Mouse (Mus musculus) heart, embryonic 13.5 days (tissue): ENCODE measurements around the gene Atg7. TPM values are rescaled to one million over a fixed set of nuclear protein-coding genes. Genes with fewer than 3 reads are reported as not detected.

Experiments
- ATAC-seq: fragments of 200-750 bp; cut with Nextera tagmentation; 2 replicates; pipeline ENCODE4 v1.8.0; 2017; ENCODE audit warnings: moderate TSS enrichment; ENCODE audit not compliant: insufficient number of reproducible peaks, low FRiP score, low TSS enrichment; ENCODE audit errors: extremely low read depth
- H3K27ac ChIP-seq: fragments of 300-500 bp; sonication (generic); replicated peaks from 2 replicates; pipeline ENCODE4 v1.5.1; 2015; ENCODE audit warnings: moderate library complexity, mild to moderate bottlenecking, inconsistent platforms
- H3K27me3 ChIP-seq: fragments of 300-500 bp; sonication (generic); replicated peaks from 2 replicates; pipeline ENCODE4 v1.6.1; 2015; ENCODE audit warnings: mild to moderate bottlenecking, inconsistent platforms
- H3K36me3 ChIP-seq: fragments of 300-500 bp; sonication (generic); 2 replicates; pipeline ENCODE4 v1.6.1; 2015; ENCODE audit warnings: mild to moderate bottlenecking, inconsistent platforms
- H3K4me1 ChIP-seq: fragments of 300-500 bp; sonication (generic); 2 replicates; pipeline ENCODE4 v1.6.1; 2015; ENCODE audit warnings: inconsistent platforms
- H3K4me2 ChIP-seq: fragments of 300-500 bp; sonication (generic); 2 replicates; pipeline ENCODE4 v1.6.1; 2015; ENCODE audit warnings: inconsistent platforms, mild to moderate bottlenecking, moderate library complexity
- H3K4me3 ChIP-seq: fragments of 300-500 bp; sonication (generic); 2 replicates; pipeline ENCODE4 v1.5.1; 2015; ENCODE audit warnings: moderate library complexity, mild to moderate bottlenecking, inconsistent platforms
- H3K9ac ChIP-seq: fragments of 300-500 bp; sonication (generic); 2 replicates; pipeline ENCODE4 v1.6.1; 2015; ENCODE audit warnings: inconsistent platforms, mild to moderate bottlenecking, moderate library complexity
- H3K9me3 ChIP-seq: fragments of 300-500 bp; sonication (generic); 2 replicates; pipeline ENCODE4 v1.6.1; 2016; ENCODE audit warnings: inconsistent platforms
- WGBS: fragments of 180-500 bp; shearing (Covaris S2); methylation state at CpG from one replicate; pipeline ENCODE4 v1.1.7; 2015; ENCODE audit warnings: mixed read lengths; 5-methylcytosine and 5-hydroxymethylcytosine counted together
- polyA plus RNA-seq: library from polyadenylated mRNA; unstranded; fragments of >200 nt; fragmentation: Nextera tagmentation; extraction: Ambion mirVana; gene quantifications from 2 replicates; pipeline ENCODE4 v1.2.1, GENCODE M21; 2015

Gene Atg7
- polyA plus RNA-seq, 1 experiment from 2014 or later = 17.5 TPM

GRCm38 (mm10) chr6:114687035-114687434, 44.1 kb downstream of the Atg7 start:
- no peaks in the 10 kb centered on the region for H3K9me3 ChIP-seq
- no peak overlapping the region for H3K27ac ChIP-seq
- H3K36me3 ChIP-seq = peaks cover 18% of the 10 kb centered on the region
- no peaks in the 10 kb centered on the region for H3K27me3 ChIP-seq
- H3K4me3 ChIP-seq = no peak overlapping the region
- 85% methylated on average over 1 of the region's 1 CpGs for WGBS
- no peak overlapping the region for H3K4me2 ChIP-seq
- H3K9ac ChIP-seq = no peak overlapping the region
- peaks cover 42% of the 10 kb centered on the region for H3K4me1 ChIP-seq
- ATAC-seq = no peak

GRCm38 (mm10) chr6:114690661-114691060, 47.8 kb downstream of the Atg7 start:
- no peak overlapping the region for H3K4me2 ChIP-seq
- H3K27me3 ChIP-seq = no peaks in the 10 kb centered on the region
- WGBS = 8% methylated on average over 2 of the region's 2 CpGs
- H3K36me3 ChIP-seq = peaks cover 13% of the 10 kb centered on the region
- no peak overlapping the region for H3K4me3 ChIP-seq
- peak overlapping the region; percentile 53 for H3K27ac ChIP-seq
- no peaks in the 10 kb centered on the region for H3K9me3 ChIP-seq
- no peak for ATAC-seq
- H3K9ac ChIP-seq = no peak overlapping the region
- H3K4me1 ChIP-seq = peaks cover 62% of the 10 kb centered on the region

- Histone ChIP-seq H3K36me3 (peaks cover 8% of the 10 kb centered on the region; the same call in 1 of the 2 replicates), H3K9me3 (no peaks in the 10 kb centered on the region), H3K4me3 (no peak overlapping the region), H3K4me2 (no peak overlapping the region), H3K27me3 (no peaks in the 10 kb centered on the region), H3K27ac (0 out of 2 replicates have a peak overlapping the region, but pooled peaks have one; percentile 53), H3K4me1 (peaks cover 62% of the 10 kb centered on the region), H3K9ac (0 out of 2 replicates have a peak overlapping the region, but pooled peaks have one; percentile 24)
- 83% methylated on average over 6 of the region's 6 CpGs for WGBS
- no peak for ATAC-seq
These were observed 48.6 kb downstream of the Atg7 start for GRCm38 (mm10) chr6:114691530-114691929.

GRCm38 (mm10) chr6:114692691-114693090, 49.8 kb downstream of the Atg7 start:
- Histone ChIP-seq H3K27ac (no peak overlapping the region), H3K27me3 (no peaks in the 10 kb centered on the region), H3K4me2 (no peak overlapping the region), H3K36me3 (peaks cover 11% of the 10 kb centered on the region), H3K4me3 (no peak overlapping the region), H3K9ac (no peak overlapping the region; the same call in 1 of the 2 replicates), H3K9me3 (no peaks in the 10 kb centered on the region), H3K4me1 (peaks cover 60% of the 10 kb centered on the region)
- WGBS = 75% methylated on average over 10 of the region's 10 CpGs
- no peak for ATAC-seq

DNA sequence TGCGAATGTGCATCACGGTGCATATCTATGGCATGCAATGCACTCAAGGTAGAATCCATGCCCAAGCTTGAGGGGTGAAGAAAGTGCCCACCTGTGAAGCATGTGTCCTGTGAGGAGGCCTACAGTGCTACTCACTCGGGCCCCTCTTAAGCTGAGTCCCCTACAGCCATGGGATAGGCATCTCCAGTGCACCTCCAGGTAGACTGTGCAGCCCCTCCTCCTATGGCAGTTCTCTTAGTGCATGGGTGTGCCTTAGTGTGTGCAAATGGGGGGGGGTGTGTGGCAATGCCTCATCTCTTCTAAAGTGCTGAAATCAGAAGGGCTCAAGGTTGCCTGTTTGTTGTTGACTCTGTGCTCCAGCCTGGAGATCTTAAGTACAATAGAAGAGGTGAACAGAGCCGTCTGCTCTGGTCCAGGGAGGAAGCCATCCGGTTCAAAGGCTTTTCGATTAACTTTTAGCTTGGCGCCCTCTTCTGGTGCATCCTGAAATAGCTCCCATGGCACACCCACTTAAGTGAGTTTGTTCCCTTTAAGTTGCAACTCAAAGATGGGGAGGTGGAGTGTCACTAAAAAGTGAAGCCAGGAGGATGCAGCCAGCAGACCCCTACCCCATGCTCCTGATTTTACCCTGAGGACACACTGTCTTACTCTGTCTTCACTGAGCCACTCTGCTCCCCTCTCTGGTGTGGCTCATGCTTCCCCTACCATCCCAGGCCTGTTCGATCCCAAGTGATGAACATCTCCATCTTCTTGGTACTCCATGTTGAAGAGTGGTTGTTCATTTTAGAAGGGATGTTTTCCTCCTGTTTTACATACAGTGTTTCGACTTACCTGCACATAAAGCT, 55.0 kb downstream of the Atg7 start:
- peaks cover 14% of the 10 kb centered on the region for H3K4me1 ChIP-seq
- H3K36me3 ChIP-seq = peaks cover 22% of the 10 kb centered on the region
- WGBS = 43% methylated on average over 9 of the region's 9 CpGs
- no peak for ATAC-seq
- H3K9ac ChIP-seq = no peak overlapping the region
- H3K4me2 ChIP-seq = no peak overlapping the region
- H3K27me3 ChIP-seq = no peaks in the 10 kb centered on the region
- peaks cover 3% of the 10 kb centered on the region; the same call in 1 of the 2 replicates for H3K9me3 ChIP-seq
- no peak overlapping the region for H3K27ac ChIP-seq
- H3K4me3 ChIP-seq = no peak overlapping the region

DNA sequence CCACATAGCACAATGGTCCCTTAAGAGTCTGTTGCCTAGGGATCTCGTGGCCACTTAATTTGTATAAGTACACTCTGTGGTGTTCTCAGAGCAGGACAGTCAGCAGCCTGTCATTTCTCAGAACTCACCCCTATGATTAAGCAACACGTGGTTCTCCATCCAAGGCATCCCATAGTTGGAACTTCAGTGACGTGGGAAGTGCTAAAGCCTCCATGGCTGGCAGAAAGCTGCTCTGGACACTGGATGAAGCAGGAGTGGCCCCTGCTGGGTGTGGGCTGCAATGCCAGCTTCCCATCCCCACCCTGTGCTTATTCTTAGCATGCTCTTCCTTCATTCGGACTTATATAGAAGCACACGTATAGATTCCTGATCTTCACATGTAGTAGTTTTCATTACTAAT, 55.7 kb downstream of the Atg7 start:
- H3K4me3 ChIP-seq = no peak overlapping the region
- H3K4me1 ChIP-seq = peaks cover 7% of the 10 kb centered on the region
- no peaks in the 10 kb centered on the region for H3K27me3 ChIP-seq
- no peak overlapping the region for H3K9ac ChIP-seq
- 51% methylated on average over 5 of the region's 5 CpGs for WGBS
- no peak overlapping the region for H3K27ac ChIP-seq
- ATAC-seq = no peak
- no peak overlapping the region for H3K4me2 ChIP-seq
- H3K9me3 ChIP-seq = peaks cover 3% of the 10 kb centered on the region; the same call in 1 of the 2 replicates
- peaks cover 24% of the 10 kb centered on the region for H3K36me3 ChIP-seq

GRCm38 (mm10) chr6:114700704-114701103, 57.8 kb downstream of the Atg7 start:
- H3K27ac ChIP-seq = no peak overlapping the region
- no peak overlapping the region for H3K9ac ChIP-seq
- WGBS = 59% methylated on average over 3 of the region's 3 CpGs

DNA sequence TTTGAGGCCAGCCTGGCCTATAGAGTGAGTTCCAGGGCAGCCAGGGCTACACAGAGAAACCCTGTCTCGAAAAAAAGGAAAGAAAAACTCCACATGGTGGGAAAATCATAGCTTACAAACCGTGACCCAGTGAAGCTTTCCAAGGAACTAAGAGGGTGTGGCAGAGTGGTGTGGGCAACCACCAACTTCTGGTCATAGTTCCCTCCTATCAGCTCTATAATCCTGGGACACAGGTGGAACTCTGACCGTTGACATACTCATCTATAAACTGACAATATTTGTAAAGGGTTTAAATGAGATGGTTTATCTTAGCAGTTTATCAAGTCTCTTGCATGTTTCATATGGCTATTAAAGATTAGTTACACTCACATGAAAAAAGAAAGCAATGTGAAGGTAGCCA, 64.1 kb downstream of the Atg7 start:
- H3K9me3 ChIP-seq = no peaks in the 10 kb centered on the region
- no peaks in the 10 kb centered on the region for H3K27me3 ChIP-seq
- peaks cover 25% of the 10 kb centered on the region for H3K4me1 ChIP-seq
- no peak overlapping the region for H3K4me3 ChIP-seq
- peaks cover 19% of the 10 kb centered on the region for H3K36me3 ChIP-seq
- 68% methylated on average over 3 of the region's 3 CpGs for WGBS
- no peak overlapping the region for H3K9ac ChIP-seq
- H3K4me2 ChIP-seq = no peak overlapping the region
- H3K27ac ChIP-seq = no peak overlapping the region
- no peak for ATAC-seq

More at GRCm38 (mm10) chr6:114700704-114701103, 57.8 kb downstream of the Atg7 start:
- Histone ChIP-seq H3K4me2 (no peak overlapping the region), H3K4me3 (no peak overlapping the region), H3K36me3 (peaks cover 34% of the 10 kb centered on the region), H3K9me3 (peaks cover 3% of the 10 kb centered on the region; the same call in 1 of the 2 replicates), H3K27me3 (no peaks in the 10 kb centered on the region), H3K4me1 (no peaks in the 10 kb centered on the region)
- no peak for ATAC-seq

DNA sequence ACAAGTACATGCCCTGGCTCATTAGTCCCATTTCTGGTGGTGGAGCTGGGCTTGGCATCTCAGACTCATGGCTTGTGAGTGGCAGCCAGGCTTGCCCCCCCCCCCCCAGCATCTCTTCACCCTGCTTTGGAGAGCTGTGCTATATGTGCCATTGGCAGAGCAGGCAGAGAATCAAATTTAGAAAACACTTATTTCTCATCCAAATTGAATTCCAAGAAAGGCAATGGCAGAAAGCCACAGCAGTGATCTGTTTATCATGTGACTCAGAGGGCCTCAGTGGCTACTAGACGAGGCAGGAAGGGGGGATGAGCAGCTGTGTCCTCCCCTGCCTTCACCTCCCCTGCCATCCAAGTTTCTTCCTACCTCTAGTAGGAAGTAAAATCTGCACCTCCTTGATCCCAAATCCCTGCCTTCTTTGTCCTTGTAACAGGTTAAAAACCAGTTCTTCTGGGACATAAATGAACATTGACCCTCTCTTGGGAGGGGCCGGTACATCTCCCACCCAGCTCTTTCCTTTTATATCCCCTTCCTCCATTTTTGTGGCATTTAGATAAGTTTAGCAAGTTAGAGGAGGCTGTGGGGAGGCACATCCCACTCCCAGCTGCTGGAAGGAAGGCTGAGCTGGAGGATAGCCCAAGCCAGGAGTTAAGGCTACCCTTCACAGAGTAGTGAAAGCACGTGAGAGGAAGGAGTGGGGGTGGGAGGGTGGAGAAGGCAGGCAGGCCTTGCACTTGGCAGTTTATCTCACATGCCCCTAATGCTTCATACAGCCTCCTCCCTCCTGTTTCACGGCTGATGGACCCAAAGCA, 69.5 kb downstream of the Atg7 start:
- Histone ChIP-seq H3K9me3 (no peaks in the 10 kb centered on the region), H3K4me1 (peaks cover 65% of the 10 kb centered on the region), H3K27ac (no peak overlapping the region), H3K9ac (0 out of 2 replicates have a peak overlapping the region, but pooled peaks have one; percentile 47), H3K4me2 (no peak overlapping the region), H3K27me3 (no peaks in the 10 kb centered on the region), H3K4me3 (no peak overlapping the region), H3K36me3 (0 out of 2 replicates have a peak, but pooled peaks cover 2% of the 10 kb centered on the region)
- 46% methylated on average over 4 of the region's 4 CpGs for WGBS
- no peak for ATAC-seq

- Histone ChIP-seq H3K4me1 (peaks cover 62% of the 10 kb centered on the region), H3K9me3 (no peaks in the 10 kb centered on the region)
- WGBS = 55% methylated on average over 3 of the region's 3 CpGs
These were observed 70.6 kb downstream of the Atg7 start for GRCm38 (mm10) chr6:114713538-114713937.

DNA sequence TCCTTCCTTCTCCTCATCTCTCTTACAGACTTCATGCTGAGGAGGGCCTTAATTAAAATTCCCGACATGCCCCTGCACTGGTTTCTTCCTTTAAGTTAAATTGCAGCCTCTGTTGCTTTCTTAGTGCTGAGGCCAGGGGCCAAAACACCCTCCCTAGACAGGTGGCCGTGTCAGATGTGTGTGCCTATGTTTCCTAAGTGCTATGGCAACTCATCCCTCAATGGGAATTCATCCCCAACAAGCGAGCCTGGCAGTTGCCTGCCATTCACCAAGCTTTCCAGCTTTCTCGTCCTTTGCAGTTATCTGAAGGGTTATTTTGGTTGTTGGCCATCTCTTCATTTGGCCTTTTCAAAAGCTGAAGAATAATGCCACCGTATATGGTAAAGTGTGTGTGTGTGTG, 71.8 kb downstream of the Atg7 start:
- Histone ChIP-seq H3K9me3 (no peaks in the 10 kb centered on the region), H3K9ac (peak overlapping the region; percentile 19; the same call in 1 of the 2 replicates)

More at GRCm38 (mm10) chr6:114713538-114713937, 70.6 kb downstream of the Atg7 start:
- Histone ChIP-seq H3K27me3 (no peaks in the 10 kb centered on the region), H3K4me3 (no peak overlapping the region), H3K4me2 (no peak overlapping the region), H3K27ac (no peak overlapping the region), H3K36me3 (0 out of 2 replicates have a peak, but pooled peaks cover 3% of the 10 kb centered on the region), H3K9ac (no peak overlapping the region)
- ATAC-seq = no peak

More for the DNA sequence above, 71.8 kb downstream of the Atg7 start:
- Histone ChIP-seq H3K4me3 (no peak overlapping the region), H3K4me2 (no peak overlapping the region), H3K27me3 (no peaks in the 10 kb centered on the region), H3K4me1 (peaks cover 67% of the 10 kb centered on the region), H3K36me3 (0 out of 2 replicates have a peak, but pooled peaks cover 3% of the 10 kb centered on the region), H3K27ac (peak overlapping the region; percentile 24; the same call in 1 of the 2 replicates)
- 34% methylated on average over 5 of the region's 5 CpGs for WGBS
- ATAC-seq = no peak
